Mouse (Mus musculus): ENCODE measurements around the gene Psmb8. TPM values are rescaled to one million over a fixed set of nuclear protein-coding genes. Genes with fewer than 3 reads are reported as not detected.

Gene Psmb8
- polyA plus RNA-seq, 1 experiment from 2014 or later: 3.5 TPM

GRCm38 (mm10) chr17:34240916-34241315, 43.4 kb downstream of the Psmb8 start:
- H3K4me2 ChIP-seq: no peak overlapping the region
- no peak overlapping the region for H3K27ac ChIP-seq (replicated peaks)
- no peaks in the 10 kb centered on the region for H3K36me3 ChIP-seq
- H3K9me3 ChIP-seq: no peaks in the 10 kb centered on the region
- no peak for ATAC-seq (ENCODE audit: low read depth)
- H3K27me3 ChIP-seq: no peaks in the 10 kb centered on the region
- WGBS: 77% methylated on average over 6 of the region's 6 CpGs
- H3K4me1 ChIP-seq (replicated peaks): no peaks in the 10 kb centered on the region
- H3K4me3 ChIP-seq: no peak overlapping the region
- no peak overlapping the region for H3K9ac ChIP-seq

GRCm38 (mm10) chr17:34244656-34245055, 47.1 kb downstream of the Psmb8 start:
- WGBS: 75% methylated on average over 4 of the region's 4 CpGs

GRCm38 (mm10) chr17:34247047-34247446, 49.5 kb downstream of the Psmb8 start:
- H3K36me3 ChIP-seq: no peaks in the 10 kb centered on the region
- H3K4me2 ChIP-seq: no peak overlapping the region
- 88% methylated on average over 3 of the region's 3 CpGs for WGBS
- peaks cover 5% of the 10 kb centered on the region; the same call in 1 of the 2 replicates for H3K27me3 ChIP-seq
- no peak overlapping the region for H3K27ac ChIP-seq (replicated peaks)
- no peaks in the 10 kb centered on the region for H3K4me1 ChIP-seq (replicated peaks)
- no peaks in the 10 kb centered on the region for H3K9me3 ChIP-seq
- no peak overlapping the region for H3K4me3 ChIP-seq
- ATAC-seq (ENCODE audit: low read depth): no peak
- H3K9ac ChIP-seq: no peak overlapping the region

More at GRCm38 (mm10) chr17:34244656-34245055, 47.1 kb downstream of the Psmb8 start:
- Histone ChIP-seq H3K4me3 (no peak overlapping the region), H3K4me2 (no peak overlapping the region), H3K36me3 (no peaks in the 10 kb centered on the region), H3K27me3 (peaks cover 5% of the 10 kb centered on the region; the same call in 1 of the 2 replicates), H3K9ac (no peak overlapping the region), H3K27ac (replicated peaks) (no peak overlapping the region), H3K4me1 (replicated peaks) (no peaks in the 10 kb centered on the region), H3K9me3 (no peaks in the 10 kb centered on the region)
- ATAC-seq (ENCODE audit: low read depth): no peak

- no peak overlapping the region for H3K27ac ChIP-seq (replicated peaks)
- 61% methylated on average over 2 of the region's 2 CpGs for WGBS
- ATAC-seq (ENCODE audit: low read depth): no peak
- no peak overlapping the region for H3K9ac ChIP-seq
- H3K4me1 ChIP-seq (replicated peaks): no peaks in the 10 kb centered on the region
- H3K4me2 ChIP-seq: no peak overlapping the region
- no peaks in the 10 kb centered on the region for H3K9me3 ChIP-seq
- H3K36me3 ChIP-seq: no peaks in the 10 kb centered on the region
- peaks cover 5% of the 10 kb centered on the region; the same call in 1 of the 2 replicates for H3K27me3 ChIP-seq
- H3K4me3 ChIP-seq: no peak overlapping the region
Observed at GRCm38 (mm10) chr17:34248764-34249163, 51.2 kb downstream of the Psmb8 start.

GRCm38 (mm10) chr17:34249361-34249760, 51.8 kb downstream of the Psmb8 start:
- ATAC-seq (ENCODE audit: low read depth): no peak
- Histone ChIP-seq H3K27me3 (peaks cover 5% of the 10 kb centered on the region; the same call in 1 of the 2 replicates), H3K9me3 (no peaks in the 10 kb centered on the region), H3K4me1 (replicated peaks) (no peaks in the 10 kb centered on the region), H3K9ac (no peak overlapping the region), H3K27ac (replicated peaks) (no peak overlapping the region), H3K36me3 (no peaks in the 10 kb centered on the region), H3K4me2 (no peak overlapping the region), H3K4me3 (no peak overlapping the region)
- 48% methylated on average over 3 of the region's 3 CpGs for WGBS

DNA sequence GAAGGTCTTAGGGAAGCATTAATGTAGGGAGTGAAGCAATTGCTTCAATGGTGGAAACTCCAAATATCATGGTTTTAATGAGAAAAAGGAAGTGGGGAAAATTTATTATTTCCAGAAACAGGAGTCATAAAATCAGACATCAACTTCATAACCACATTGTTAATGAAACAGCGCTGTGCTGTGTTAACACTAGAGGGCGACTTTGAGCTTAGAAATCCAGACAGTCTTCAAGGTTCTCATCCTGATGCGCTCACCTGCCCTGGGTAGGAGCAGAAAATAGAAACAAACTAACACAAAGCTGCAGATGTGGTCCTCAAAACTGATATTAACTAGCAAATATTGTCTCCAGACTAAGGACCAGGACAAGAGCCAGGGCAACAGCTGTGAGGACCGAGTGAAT, 52.4 kb downstream of the Psmb8 start:
- no peak overlapping the region for H3K4me2 ChIP-seq
- no peak overlapping the region for H3K4me3 ChIP-seq
- peaks cover 5% of the 10 kb centered on the region for H3K27me3 ChIP-seq
- H3K9me3 ChIP-seq: no peaks in the 10 kb centered on the region
- H3K4me1 ChIP-seq (replicated peaks): no peaks in the 10 kb centered on the region
- H3K36me3 ChIP-seq: no peaks in the 10 kb centered on the region
- ATAC-seq (ENCODE audit: low read depth): no peak
- H3K9ac ChIP-seq: no peak overlapping the region
- H3K27ac ChIP-seq (replicated peaks): no peak overlapping the region
- WGBS: 21% methylated on average over 4 of the region's 4 CpGs

Other genes starting within 250 kb of the Psmb8 start
- gene B3galt4, start 246.2 kb upstream of the Psmb8 start, polyA plus RNA-seq (2015; fragmentation: Nextera tagmentation; extraction: Ambion mirVana): 10.8 and 11.7 TPM in 2 replicates
- gene Vps52, start 241.9 kb upstream of the Psmb8 start, polyA plus RNA-seq (2015; fragmentation: Nextera tagmentation; extraction: Ambion mirVana): 63.5 and 67.5 TPM in 2 replicates
- gene Rps18, start 241.7 kb upstream of the Psmb8 start, polyA plus RNA-seq (2015; fragmentation: Nextera tagmentation; extraction: Ambion mirVana): 912 and 939 TPM in 2 replicates
- 11.9 and 13.3 TPM in 2 replicates for gene H2-K1, start 197.4 kb upstream of the Psmb8 start, polyA plus RNA-seq (2015; fragmentation: Nextera tagmentation; extraction: Ambion mirVana)
- gene Ring1, start 173.0 kb upstream of the Psmb8 start, polyA plus RNA-seq (2015; fragmentation: Nextera tagmentation; extraction: Ambion mirVana): 19.3 and 22.4 TPM in 2 replicates
- 61.7 and 65.0 TPM in 2 replicates for gene H2-Ke6, start 169.7 kb upstream of the Psmb8 start, polyA plus RNA-seq (2015; fragmentation: Nextera tagmentation; extraction: Ambion mirVana)
- gene Slc39a7, start 166.0 kb upstream of the Psmb8 start, polyA plus RNA-seq (2015; fragmentation: Nextera tagmentation; extraction: Ambion mirVana): 158 and 161 TPM in 2 replicates
- 57.4 and 57.5 TPM in 2 replicates for gene Rxrb, start 165.9 kb upstream of the Psmb8 start, polyA plus RNA-seq (2015; fragmentation: Nextera tagmentation; extraction: Ambion mirVana)
- 4.5 and 4.7 TPM in 2 replicates for gene Col11a2, start 158.3 kb upstream of the Psmb8 start, polyA plus RNA-seq (2015; fragmentation: Nextera tagmentation; extraction: Ambion mirVana)
- gene H2-Oa, start 105.4 kb upstream of the Psmb8 start, polyA plus RNA-seq (2015; fragmentation: Nextera tagmentation; extraction: Ambion mirVana): 0.24 and 0.41 TPM in 2 replicates
- 16.0 and 17.7 TPM in 2 replicates for gene H2-DMa, start 78.2 kb upstream of the Psmb8 start, polyA plus RNA-seq (2015; fragmentation: Nextera tagmentation; extraction: Ambion mirVana)
- 137 and 167 TPM in 2 replicates for gene Brd2, start 75.1 kb upstream of the Psmb8 start, polyA plus RNA-seq (2015; fragmentation: Nextera tagmentation; extraction: Ambion mirVana)
- gene H2-DMb2, start 54.4 kb upstream of the Psmb8 start, polyA plus RNA-seq (2015; fragmentation: Nextera tagmentation; extraction: Ambion mirVana): not detected in 2 replicates
- not detected in 2 replicates for gene H2-DMb1, start 44.6 kb upstream of the Psmb8 start, polyA plus RNA-seq (2015; fragmentation: Nextera tagmentation; extraction: Ambion mirVana)
- 0.60 and 1.4 TPM in 2 replicates for gene Tap1, start 10.2 kb upstream of the Psmb8 start, polyA plus RNA-seq (2015; fragmentation: Nextera tagmentation; extraction: Ambion mirVana)
- 0.98 and 1.2 TPM in 2 replicates for gene Psmb9, start 10.0 kb upstream of the Psmb8 start, polyA plus RNA-seq (2015; fragmentation: Nextera tagmentation; extraction: Ambion mirVana)
- 0.95 and 1.5 TPM in 2 replicates for gene Tap2, start 5.8 kb downstream of the Psmb8 start, polyA plus RNA-seq (2015; fragmentation: Nextera tagmentation; extraction: Ambion mirVana)
- not detected in 2 replicates for gene H2-Ob, start 41.2 kb downstream of the Psmb8 start, polyA plus RNA-seq (2015; fragmentation: Nextera tagmentation; extraction: Ambion mirVana)
- gene H2-Ab1, start 60.0 kb downstream of the Psmb8 start, polyA plus RNA-seq (2015; fragmentation: Nextera tagmentation; extraction: Ambion mirVana): 1.2 and 2.3 TPM in 2 replicates
- gene H2-Aa, start 90.1 kb downstream of the Psmb8 start, polyA plus RNA-seq (2015; fragmentation: Nextera tagmentation; extraction: Ambion mirVana): 0.36 and 0.63 TPM in 2 replicates
- gene H2-Eb1, start 108.1 kb downstream of the Psmb8 start, polyA plus RNA-seq (2015; fragmentation: Nextera tagmentation; extraction: Ambion mirVana): 2.8 and 2.9 TPM in 2 replicates
- 0.13 and 0.25 TPM in 2 replicates for gene H2-Eb2, start 127.9 kb downstream of the Psmb8 start, polyA plus RNA-seq (2015; fragmentation: Nextera tagmentation; extraction: Ambion mirVana)
- gene Btnl2, start 157.1 kb downstream of the Psmb8 start, polyA plus RNA-seq (2015; fragmentation: Nextera tagmentation; extraction: Ambion mirVana): not detected in 2 replicates
- gene Btnl1, start 179.4 kb downstream of the Psmb8 start, polyA plus RNA-seq (2015; fragmentation: Nextera tagmentation; extraction: Ambion mirVana): not detected in 2 replicates
- 2.7 and 2.8 TPM in 2 replicates for gene BC051142, start 201.1 kb downstream of the Psmb8 start, polyA plus RNA-seq (2015; fragmentation: Nextera tagmentation; extraction: Ambion mirVana)